Mouse (Mus musculus): ENCODE results near the gene Pgam2.
"Not testable (repeated sequence)": the region's sequence is repeated elsewhere in the genome, so short reads cannot be mapped to it uniquely, and the experiment has no call there.

Pgam2 gene

GRCm38 (mm10) chr11:5803551-5803981, at the start of gene Pgam2:
Gene Pgam2 (minus strand): TSS chr11:5803733.
- peak in 1 of 2 experiments; percentile 47 for DNase-seq (ENCODE audit: low spot score in 2 of 2)

- no peak for DNase-seq (ENCODE audit: low spot score in 2 of 2)
Observed at GRCm38 (mm10) chr11:5852314-5852713, 48.8 kb upstream of the Pgam2 start.

DNA sequence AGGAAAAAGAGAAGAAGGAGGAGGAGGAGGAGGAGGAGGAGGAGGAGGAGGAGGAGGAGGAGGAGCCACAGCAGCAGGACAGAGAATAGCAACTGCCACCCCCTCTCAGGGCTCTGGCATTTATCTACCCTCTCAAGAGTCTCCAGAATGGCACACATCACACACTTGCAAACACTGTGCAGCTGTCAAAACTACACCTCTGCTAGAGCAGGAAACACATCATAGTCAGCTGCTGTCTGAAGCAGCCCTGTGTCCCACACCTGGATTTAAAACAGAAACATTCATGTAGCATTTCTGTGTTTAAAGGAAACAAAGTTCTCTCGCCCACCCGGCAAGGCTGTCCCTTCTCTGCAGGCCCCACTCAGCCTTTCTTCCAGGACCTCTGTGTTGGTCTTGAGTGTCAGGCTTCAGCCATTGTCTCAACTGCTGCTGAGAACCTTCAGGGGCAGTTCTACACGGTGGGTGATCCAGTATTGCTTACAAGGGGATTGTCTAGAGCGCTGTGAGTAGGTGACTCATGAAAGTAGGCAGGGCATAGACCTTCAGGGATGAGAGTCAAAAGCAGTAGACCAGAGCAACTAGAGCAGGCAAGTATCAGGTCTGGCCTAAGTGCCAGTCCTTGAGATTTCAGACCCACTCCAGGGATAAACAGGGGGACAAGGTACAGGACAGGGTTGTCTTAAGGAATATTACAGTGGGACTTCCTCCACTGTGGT, 47.6 kb upstream of the Pgam2 start:
- no peak for DNase-seq (ENCODE audit: low spot score in 2 of 2)

DNA sequence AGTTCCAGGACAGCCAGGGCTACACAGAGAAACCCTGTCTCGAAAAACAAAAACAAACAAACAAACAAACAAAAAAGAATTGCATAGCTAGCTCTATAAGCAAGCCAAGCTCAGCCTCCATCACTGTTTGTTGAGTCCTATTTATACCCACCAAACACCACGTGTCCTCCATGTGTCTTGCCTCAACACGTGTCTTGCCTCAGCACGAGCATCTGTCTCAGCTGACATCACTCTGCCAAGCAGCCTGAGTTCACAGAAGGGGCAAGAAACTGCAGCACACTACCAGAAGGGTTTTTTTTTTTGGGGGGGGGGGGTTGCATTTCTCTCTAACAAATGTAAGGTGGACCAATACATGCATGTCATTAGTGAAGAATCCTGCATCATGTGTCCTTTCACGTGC, 46.9 kb upstream of the Pgam2 start:
- DNase-seq (ENCODE audit: low spot score in 2 of 2) = no peak

- no peak for DNase-seq (ENCODE audit: low spot score in 2 of 2)
Observed at GRCm38 (mm10) chr11:5849316-5849715, 45.8 kb upstream of the Pgam2 start.

DNA sequence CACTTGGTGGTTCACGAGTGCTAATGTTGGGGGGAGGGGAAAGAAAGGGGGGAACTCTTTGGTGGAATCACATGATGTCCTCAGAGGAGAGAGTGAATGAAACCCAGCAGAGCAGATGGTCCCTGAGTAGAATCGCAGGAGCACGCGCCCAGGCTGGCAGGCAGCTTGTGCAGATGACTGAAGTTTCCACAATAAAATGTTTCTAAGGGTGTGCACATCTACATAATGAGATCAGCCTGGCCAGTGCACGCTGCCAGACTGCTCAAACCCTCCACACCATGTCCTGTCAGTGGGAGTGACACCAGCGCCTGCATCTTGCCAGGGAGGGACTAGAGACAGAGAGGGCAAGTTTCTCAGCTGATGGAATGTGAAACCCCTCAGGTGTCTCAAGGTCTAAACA, 45.2 kb upstream of the Pgam2 start:
- DNase-seq (ENCODE audit: low spot score in 2 of 2) = peak; percentile 76 to 87

DNA sequence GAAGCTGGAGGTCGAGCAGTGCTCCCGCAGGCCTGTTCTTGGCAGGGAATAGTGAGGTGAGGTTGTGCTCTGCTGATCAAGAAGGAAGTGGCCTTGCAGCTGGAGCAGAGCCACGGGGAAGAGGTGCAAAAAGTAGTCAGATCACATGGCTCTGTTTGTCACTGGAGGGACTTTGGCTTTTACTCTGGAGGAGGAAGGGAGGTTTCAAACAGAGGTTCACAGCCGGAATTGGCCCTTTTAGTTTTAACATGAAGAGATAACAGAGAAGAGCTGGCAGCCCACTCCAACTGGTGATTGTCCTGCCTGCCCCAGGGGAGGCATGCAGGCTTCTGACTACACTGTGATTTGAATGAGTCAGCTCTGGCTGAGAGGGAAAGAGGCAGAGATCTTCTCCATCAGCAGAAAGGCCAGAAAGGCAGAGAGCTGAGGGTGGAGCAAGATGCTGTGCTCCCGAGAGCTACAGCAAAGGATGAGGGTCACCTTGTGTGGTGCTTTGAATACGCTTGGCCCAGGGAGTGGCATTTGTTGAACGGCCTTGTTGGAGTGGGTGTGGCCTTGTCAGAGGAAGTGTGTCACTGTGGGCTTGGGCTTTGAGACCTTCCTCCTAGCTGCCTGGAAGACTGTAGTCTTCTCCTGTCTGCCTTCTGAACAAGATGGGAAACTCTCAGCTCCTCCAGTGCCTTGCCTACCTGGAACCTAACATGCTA, 43.3 kb upstream of the Pgam2 start:
- no peak for DNase-seq (ENCODE audit: low spot score in 2 of 2)

GRCm38 (mm10) chr11:5843131-5843530, 39.6 kb upstream of the Pgam2 start:
- no peak for DNase-seq (ENCODE audit: low spot score in 2 of 2)

DNA sequence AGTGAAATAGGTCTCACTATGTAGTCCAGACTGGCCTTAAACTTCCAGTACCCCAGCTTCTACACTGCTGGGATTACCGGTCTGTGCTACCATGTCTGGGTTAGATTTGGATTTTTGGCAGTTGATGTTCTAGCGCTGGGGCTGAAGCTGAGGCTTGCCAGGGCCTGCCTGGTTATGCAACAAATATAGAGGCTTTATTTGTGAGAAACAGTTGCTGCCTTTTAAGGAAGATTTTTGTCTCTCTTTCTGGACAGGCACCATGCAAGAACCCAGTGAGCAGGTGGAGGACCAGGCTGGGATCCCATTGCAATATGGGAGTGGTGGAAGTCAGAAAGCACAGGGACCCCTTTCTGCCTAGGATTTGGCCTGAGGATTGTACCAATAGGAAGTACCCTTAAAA, 38.2 kb upstream of the Pgam2 start:
- DNase-seq (ENCODE audit: low spot score in 2 of 2) = no peak

DNA sequence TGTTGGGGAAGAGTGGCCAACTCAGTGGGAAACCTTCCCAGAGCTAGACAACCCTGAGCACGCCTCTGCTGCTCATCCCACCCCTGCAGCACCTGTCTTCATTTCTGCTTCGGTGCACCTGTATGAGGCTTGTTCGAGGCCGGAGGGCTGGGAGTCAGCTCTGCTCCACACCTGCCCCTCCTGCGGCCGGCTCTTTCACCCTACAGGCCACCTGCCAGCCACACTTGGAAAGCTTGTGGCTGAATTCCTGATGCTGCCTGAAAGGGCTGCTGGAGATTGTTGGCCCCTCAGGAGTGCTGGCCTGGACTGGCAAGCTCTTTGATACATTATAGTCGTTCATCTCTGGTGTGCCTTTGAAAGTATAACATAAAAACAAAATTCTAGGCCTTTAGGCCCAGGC, 36.8 kb upstream of the Pgam2 start:
- DNase-seq (ENCODE audit: low spot score in 2 of 2) = no peak

GRCm38 (mm10) chr11:5837251-5838246, 34.0 kb upstream of the Pgam2 start, which contains the start of gene Polm:
Gene Polm (minus strand): TSS chr11:5838016.
- DNase-seq (ENCODE audit: low spot score in 2 of 2) = peak; percentile 91 to 93

- DNase-seq (ENCODE audit: low spot score in 2 of 2) = no peak
Observed at GRCm38 (mm10) chr11:5836126-5836525, 32.6 kb upstream of the Pgam2 start.

GRCm38 (mm10) chr11:5835057-5835456, 31.5 kb upstream of the Pgam2 start:
- DNase-seq (ENCODE audit: low spot score in 2 of 2) = no peak

- DNase-seq (ENCODE audit: low spot score in 2 of 2) = peak in 1 of 2 experiments; percentile 16
Observed at GRCm38 (mm10) chr11:5834506-5834905, 31.0 kb upstream of the Pgam2 start.

- no peak for DNase-seq (ENCODE audit: low spot score in 2 of 2)
Observed at GRCm38 (mm10) chr11:5829327-5829726, 25.8 kb upstream of the Pgam2 start.

- no peak for DNase-seq (ENCODE audit: low spot score in 2 of 2)
Observed at GRCm38 (mm10) chr11:5828509-5829191, 25.1 kb upstream of the Pgam2 start.

DNA sequence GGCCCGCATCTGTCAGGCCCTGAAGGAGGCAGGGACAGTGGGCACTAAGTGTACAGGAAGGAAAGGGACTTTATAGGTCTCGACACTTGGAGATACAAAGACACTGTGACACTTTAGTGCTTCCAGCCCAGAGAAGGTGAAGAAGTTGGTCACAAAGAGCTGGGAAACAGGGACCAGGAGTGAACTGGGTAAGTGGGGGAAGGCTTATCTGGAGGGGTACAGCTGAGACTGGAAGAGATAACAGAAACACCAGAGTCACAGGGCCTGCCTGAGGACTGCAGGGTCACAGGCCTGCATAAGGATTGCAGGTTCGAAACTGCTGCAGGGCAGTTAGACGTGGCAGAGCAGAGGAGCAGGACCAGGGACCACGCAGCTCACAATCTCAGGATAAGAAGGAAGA, 24.4 kb upstream of the Pgam2 start:
- no peak for DNase-seq (ENCODE audit: low spot score in 2 of 2)

- DNase-seq (ENCODE audit: low spot score in 2 of 2) = no peak
Observed at GRCm38 (mm10) chr11:5825432-5825831, 21.9 kb upstream of the Pgam2 start.

- DNase-seq (ENCODE audit: low spot score in 2 of 2) = no peak
Observed at GRCm38 (mm10) chr11:5819223-5819622, 15.7 kb upstream of the Pgam2 start.

DNA sequence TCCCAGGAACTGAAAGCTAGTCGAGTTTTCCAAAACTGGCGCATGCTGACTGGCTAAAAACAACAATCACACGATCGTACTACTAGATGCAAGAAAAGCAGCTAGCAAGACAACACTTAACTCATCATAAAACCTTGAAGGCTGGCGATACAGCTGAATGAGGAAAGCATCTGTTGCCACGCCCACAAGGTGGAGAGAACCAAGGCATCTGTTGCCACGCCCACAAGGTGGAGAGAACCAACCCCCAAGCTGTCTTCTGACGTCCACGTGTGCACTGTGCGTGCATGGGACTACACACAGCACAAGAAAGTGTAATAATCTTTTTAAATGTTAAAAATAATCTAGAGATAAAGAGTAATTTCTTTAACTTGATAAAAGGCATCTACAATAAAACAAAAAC, 9.8 kb upstream of the Pgam2 start:
- DNase-seq (ENCODE audit: low spot score in 2 of 2) = peak in 1 of 2 experiments; percentile 18

DNA sequence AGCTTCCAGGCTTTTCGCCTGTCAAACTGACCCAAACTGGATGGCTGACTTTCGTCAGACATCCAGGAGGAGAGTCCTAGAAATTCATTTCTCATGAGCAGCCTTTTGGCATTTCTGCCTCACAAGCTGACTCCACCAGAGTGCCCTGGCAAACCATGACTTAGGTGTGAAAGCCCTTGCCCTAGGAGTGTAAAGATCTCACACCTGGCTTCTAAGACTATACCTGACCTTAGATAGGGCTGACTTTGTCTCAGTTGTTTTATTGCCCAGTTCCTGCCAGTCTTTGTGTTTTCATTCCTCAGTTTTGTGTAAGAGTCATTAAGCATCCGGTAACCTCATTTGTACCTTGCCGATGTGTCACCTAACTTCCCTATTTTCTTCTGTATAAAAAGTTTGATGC, 6.0 kb upstream of the Pgam2 start:
- DNase-seq (ENCODE audit: low spot score in 2 of 2) = not testable (repeated sequence)

Measured in right cerebral cortex, postnatal 10 days (tissue).